Mouse (Mus musculus): ENCODE data around the gene Rfc3.
"Not testable (repeated sequence)": the region's sequence is repeated elsewhere in the genome, so short reads cannot be mapped to it uniquely, and the experiment has no call there.

The Rfc3 gene

DNA sequence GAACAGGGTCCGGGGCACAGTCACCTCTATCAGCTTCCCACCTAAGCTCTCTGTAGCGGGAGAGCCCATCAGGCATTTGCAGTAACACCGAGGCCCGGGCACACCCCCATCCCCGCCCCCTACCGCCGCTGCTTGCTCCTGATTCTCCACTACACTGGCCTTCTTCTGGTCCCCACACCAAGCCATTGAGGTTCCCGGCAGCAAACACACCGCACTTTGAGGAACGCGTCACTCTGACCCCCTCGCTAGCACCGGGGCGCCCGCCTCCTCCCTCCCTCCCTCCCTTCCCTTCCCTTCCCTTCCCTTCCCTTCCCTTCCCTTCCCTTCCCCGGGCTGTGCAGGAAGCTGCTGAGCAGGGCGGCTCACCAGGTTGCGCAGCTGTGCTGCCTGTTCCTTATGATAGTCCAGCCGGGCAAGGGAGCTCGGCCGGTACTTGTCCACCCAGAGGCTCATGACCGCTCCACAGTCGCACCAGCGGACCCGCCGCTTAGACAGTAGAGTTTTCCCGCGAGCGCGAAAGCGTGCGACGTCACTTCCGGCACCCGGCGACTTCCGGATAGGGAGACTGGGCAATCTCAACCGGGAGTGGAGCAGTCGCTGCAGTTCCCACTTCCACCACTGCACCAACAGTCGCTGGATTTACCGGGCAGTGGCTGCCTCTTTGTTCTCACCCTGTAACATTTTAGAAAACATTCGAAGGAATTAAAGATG is at the start of gene Rfc3:
Gene Rfc3 (minus strand): TSS at position 543 of the 711 bp plus-strand sequence.
- DNase-seq (ENCODE audit: low spot score in 2 of 2) = peak; percentile 97 to 98

- DNase-seq (ENCODE audit: low spot score in 2 of 2) = not testable (repeated sequence)
Observed at GRCm38 (mm10) chr5:151693636-151694035, 42.6 kb upstream of the Rfc3 start.

DNA sequence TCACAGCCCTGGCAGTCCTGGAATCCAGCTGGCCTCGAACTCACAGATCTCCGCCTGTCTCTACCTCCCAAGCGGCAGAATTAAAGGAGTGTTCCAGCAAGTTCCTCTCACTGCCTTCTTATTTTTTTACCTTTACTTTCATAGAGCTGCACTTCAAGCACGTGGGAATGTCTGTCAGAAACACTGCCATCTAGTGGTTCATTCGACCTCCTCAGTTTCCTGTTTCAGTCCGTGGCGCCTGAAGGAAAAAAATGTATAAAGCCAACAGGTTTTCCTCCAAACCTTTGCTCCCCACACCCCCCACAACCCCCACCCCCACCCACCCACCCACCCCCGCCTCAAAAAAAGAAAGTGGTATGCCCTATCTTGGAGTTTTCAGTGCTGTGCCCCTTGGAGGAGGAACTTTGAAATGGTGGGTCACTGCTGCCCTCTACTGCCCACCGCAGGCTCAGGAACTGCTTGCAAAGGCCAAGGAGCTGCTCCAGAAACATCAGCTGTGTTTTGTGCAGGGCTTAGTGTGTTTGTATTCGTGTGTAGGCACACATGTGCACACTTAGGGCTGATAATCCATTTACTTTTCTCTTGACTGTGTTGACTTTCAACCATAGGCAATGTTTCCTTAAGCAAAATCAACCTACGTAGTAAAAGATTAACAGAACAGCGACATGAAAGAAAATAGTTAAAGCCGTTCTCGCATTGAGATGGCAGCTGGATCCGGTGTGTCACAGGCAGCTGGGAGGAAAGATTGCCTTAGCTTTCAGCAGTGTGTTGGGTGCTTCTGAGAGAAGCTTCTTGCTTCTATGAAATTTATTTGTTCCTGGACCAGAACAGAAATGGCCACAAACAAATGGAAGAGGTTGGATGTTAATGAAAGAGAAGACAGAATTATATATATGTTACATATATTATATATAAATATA is 35.8 kb upstream of the Rfc3 start:
- DNase-seq (ENCODE audit: low spot score in 2 of 2) = peak; percentile 80 to 87

GRCm38 (mm10) chr5:151662207-151662606 is 11.2 kb upstream of the Rfc3 start:
- no peak for DNase-seq (ENCODE audit: low spot score in 2 of 2)

DNA sequence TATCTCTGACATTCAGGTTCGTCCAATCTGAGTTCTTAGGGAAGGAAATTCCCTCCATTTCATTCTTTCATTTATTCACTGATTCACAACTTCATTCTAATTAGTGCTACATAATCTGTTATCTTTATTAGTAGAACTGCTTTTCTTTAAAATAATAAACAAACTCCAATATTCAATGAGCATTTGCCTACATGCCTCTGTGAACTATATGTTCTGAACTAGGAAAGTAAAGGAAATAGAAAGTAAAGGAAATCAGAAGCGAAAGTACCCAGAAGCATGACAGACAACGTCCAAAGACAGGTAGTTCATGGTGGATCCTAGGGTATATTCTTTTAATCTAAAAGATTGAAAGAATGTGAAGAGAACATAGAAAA is 356 bp upstream of the Rfc3 start:
- DNase-seq (ENCODE audit: low spot score in 2 of 2) = no peak

- no peak for DNase-seq (ENCODE audit: low spot score in 2 of 2)
Observed at GRCm38 (mm10) chr5:151644845-151645244, 6.2 kb downstream of the Rfc3 start.

- DNase-seq (ENCODE audit: low spot score in 2 of 2) = no peak
Observed at GRCm38 (mm10) chr5:151642867-151643266, 8.2 kb downstream of the Rfc3 start.

DNA sequence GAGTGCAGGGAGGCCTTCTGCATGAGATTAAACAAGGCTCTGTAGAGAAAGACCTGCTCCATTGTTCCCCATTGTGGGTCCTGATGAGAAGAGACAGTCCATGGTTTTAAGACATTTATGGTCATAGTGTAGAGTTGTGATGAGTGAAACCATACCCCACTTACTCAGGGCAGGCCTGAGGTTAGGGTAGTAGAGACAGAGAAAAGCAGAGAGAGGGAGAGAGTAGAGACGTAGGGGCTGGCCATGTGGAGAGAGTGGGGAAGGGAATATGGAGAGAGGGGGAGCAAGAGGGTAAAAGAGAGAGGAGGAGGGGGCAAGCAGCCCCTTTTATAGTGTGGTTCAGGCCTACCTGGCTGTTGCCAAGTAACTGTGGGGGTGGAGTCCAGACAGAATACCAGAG is 8.9 kb downstream of the Rfc3 start:
- no peak for DNase-seq (ENCODE audit: low spot score in 2 of 2)

GRCm38 (mm10) chr5:151605921-151606320 is 45.1 kb downstream of the Rfc3 start, which contains the start of gene Vmn2r18:
Gene Vmn2r18 (minus strand): TSS chr5:151606021.
- DNase-seq (ENCODE audit: low spot score in 2 of 2) = no peak

GRCm38 (mm10) chr5:151601696-151602095 is 49.3 kb downstream of the Rfc3 start:
- DNase-seq (ENCODE audit: low spot score in 2 of 2) = no peak

Measured in right cerebral cortex, postnatal 10 days (tissue).